Mouse (Mus musculus) lung, embryonic 14.5 days (tissue): ENCODE measurements around the gene Oasl1. TPM values are rescaled to one million over a fixed set of nuclear protein-coding genes. Genes with fewer than 3 reads are reported as not detected.
A peak's percentile ranks its signal among the peaks of the same experiment; 100 is the strongest.

Experiments used
- ATAC-seq: fragments of 200-750 bp; cut with Nextera tagmentation; 2 replicates; pipeline ENCODE4 v1.8.0; 2017; ENCODE audit warnings: mild to moderate bottlenecking, moderate TSS enrichment, moderate library complexity; ENCODE audit not compliant: insufficient read depth
- DNase-seq: peaks from one replicate; pipeline ENCODE4 v3.0.0-alpha.2; 2015
- H3K27ac ChIP-seq: fragments of 300-500 bp; sonication (generic); 2 replicates; pipeline ENCODE4 v1.5.1; 2014; ENCODE audit warnings: low read depth, mild to moderate bottlenecking, moderate library complexity
- H3K27me3 ChIP-seq: fragments of 300-500 bp; sonication (generic); 2 replicates; pipeline ENCODE4 v1.6.1; 2014; ENCODE audit warnings: low read length, control low read depth; ENCODE audit not compliant: insufficient read depth
- H3K36me3 ChIP-seq: fragments of 300-500 bp; sonication (generic); 2 replicates; pipeline ENCODE4 v1.6.1; 2014; ENCODE audit warnings: control low read depth; ENCODE audit not compliant: insufficient read depth
- H3K4me1 ChIP-seq: fragments of 300-500 bp; sonication (generic); 2 replicates; pipeline ENCODE4 v1.6.1; 2014; ENCODE audit warnings: antibody characterized with exemption, control low read depth; ENCODE audit not compliant: insufficient read depth
- H3K4me2 ChIP-seq: fragments of 300-500 bp; sonication (generic); 2 replicates; pipeline ENCODE4 v1.6.1; 2014; ENCODE audit warnings: mild to moderate bottlenecking
- H3K4me3 ChIP-seq: fragments of 300-500 bp; sonication (generic); 2 replicates; pipeline ENCODE4 v1.5.1; 2014; ENCODE audit warnings: low read depth, low read length
- H3K9ac ChIP-seq: fragments of 300-500 bp; sonication (generic); 2 replicates; pipeline ENCODE4 v1.6.1; 2014
- H3K9me3 ChIP-seq: fragments of 300-500 bp; sonication (generic); 2 replicates; pipeline ENCODE4 v1.6.1; 2016; ENCODE audit warnings: low read depth, low read length, control low read depth
- CTCF ChIP-seq: IDR thresholded peaks from 2 replicates; pipeline ENCODE4 v1.5.1; 2016; ENCODE audit warnings: antibody characterized with exemption, low read depth
- WGBS: fragments of 180-500 bp; shearing (Covaris S2); extraction: QIAGEN DNeasy Blood & Tissue Kit; methylation state at CpG from one replicate; pipeline ENCODE4 v1.1.7; 2014; 5-methylcytosine and 5-hydroxymethylcytosine counted together
- polyA plus RNA-seq: library from polyadenylated mRNA; unstranded; fragments of >200 nt; fragmentation: Nextera tagmentation; extraction: Ambion mirVana; gene quantifications from 2 replicates; pipeline ENCODE4 v1.2.1, GENCODE M21; 2014

Gene Oasl1
- polyA plus RNA-seq, 1 experiment from 2014 or later = 0.50 TPM

- Histone ChIP-seq H3K36me3 (no peaks in the 10 kb centered on the region), H3K4me2 (no peak overlapping the region), H3K27me3 (no peaks in the 10 kb centered on the region), H3K27ac (no peak overlapping the region), H3K9me3 (no peaks in the 10 kb centered on the region), H3K4me1 (no peaks in the 10 kb centered on the region), H3K4me3 (no peak overlapping the region), H3K9ac (no peak overlapping the region)
- TF ChIP-seq CTCF = no peak
- WGBS = 69% methylated on average over 2 of the region's 2 CpGs
- no peak for ATAC-seq
- no peak for DNase-seq
These were observed 34.0 kb upstream of the Oasl1 start for GRCm38 (mm10) chr5:114888995-114889394.

- no peak overlapping the region for H3K27ac ChIP-seq
- no peak overlapping the region for H3K9ac ChIP-seq
- H3K4me1 ChIP-seq = no peaks in the 10 kb centered on the region
- DNase-seq (no peak), ATAC-seq (no peak)
- H3K4me2 ChIP-seq = no peak overlapping the region
- no peaks in the 10 kb centered on the region for H3K27me3 ChIP-seq
- no peaks in the 10 kb centered on the region for H3K9me3 ChIP-seq
- H3K36me3 ChIP-seq = no peaks in the 10 kb centered on the region
- no peak overlapping the region for H3K4me3 ChIP-seq
- WGBS = 76% methylated on average over 4 of the region's 4 CpGs
- TF ChIP-seq CTCF = no peak
These were observed 27.5 kb upstream of the Oasl1 start for GRCm38 (mm10) chr5:114895542-114895941.

DNA sequence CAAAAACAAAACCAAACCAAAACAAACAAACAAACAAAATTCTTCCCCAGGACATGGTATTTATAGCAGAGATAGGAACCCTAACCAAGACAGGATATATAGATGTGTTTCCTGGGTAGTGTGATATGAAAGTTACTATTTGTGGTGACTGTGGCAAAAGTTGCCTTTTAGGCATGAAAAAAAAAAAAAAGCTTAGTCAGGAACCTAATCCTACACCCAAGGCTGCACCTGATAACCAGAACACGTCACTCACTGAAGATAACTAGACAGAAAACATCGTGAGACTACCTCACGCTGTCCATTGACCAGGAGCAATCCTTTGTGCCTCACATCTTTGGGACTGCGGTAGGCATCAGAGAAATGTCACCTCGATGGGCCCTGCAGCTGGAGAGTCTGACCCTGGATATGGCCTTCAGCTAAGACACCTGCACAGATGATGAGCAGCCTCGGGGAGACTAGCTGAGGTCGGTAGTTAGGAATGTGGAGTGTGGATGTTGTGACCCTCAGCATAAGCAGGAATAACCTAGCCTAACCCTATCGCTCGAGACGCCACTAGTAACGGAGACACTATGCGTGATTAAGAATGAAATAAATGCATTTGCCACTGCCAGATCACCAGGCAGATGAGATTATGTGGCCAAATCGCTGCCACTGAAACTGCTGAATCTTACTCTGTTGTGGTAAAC lies 26.2 kb upstream of the Oasl1 start, which contains the start of gene Oasl2:
Gene Oasl2 (plus strand): TSS at position 249 of the 686 bp plus-strand sequence.
- no peaks in the 10 kb centered on the region for H3K9me3 ChIP-seq
- 0 out of 2 replicates have a peak within 1 kb of the TSS, but pooled peaks have one; percentile 11 for H3K9ac ChIP-seq
- H3K27me3 ChIP-seq = no peaks in the 10 kb centered on the region
- ATAC-seq (no peak), DNase-seq (no peak)
- no peaks in the 10 kb centered on the region for H3K36me3 ChIP-seq
- no peaks in the 10 kb centered on the region for H3K4me1 ChIP-seq
- 55% methylated on average over 13 of the region's 13 CpGs for WGBS
- H3K4me3 ChIP-seq = peak within 1 kb of the TSS; percentile 19
- H3K4me2 ChIP-seq = peak within 1 kb of the TSS; percentile 47
- H3K27ac ChIP-seq = no peak within 1 kb of the TSS
- TF ChIP-seq CTCF = no peak

- ATAC-seq (no peak), DNase-seq (peak; percentile 37)
- Histone ChIP-seq H3K4me2 (peak overlapping the region; percentile 47), H3K4me3 (peak overlapping the region; percentile 19), H3K27me3 (no peaks in the 10 kb centered on the region), H3K36me3 (no peaks in the 10 kb centered on the region), H3K27ac (no peak overlapping the region), H3K9me3 (no peaks in the 10 kb centered on the region), H3K4me1 (no peaks in the 10 kb centered on the region), H3K9ac (0 out of 2 replicates have a peak overlapping the region, but pooled peaks have one; percentile 11)
- WGBS = 10% methylated on average over 7 of the region's 7 CpGs
- no peak for TF ChIP-seq CTCF
These were observed 25.7 kb upstream of the Oasl1 start for GRCm38 (mm10) chr5:114897374-114897793.

GRCm38 (mm10) chr5:114898857-114899256 lies 24.2 kb upstream of the Oasl1 start:
- H3K36me3 ChIP-seq = no peaks in the 10 kb centered on the region
- TF ChIP-seq CTCF = no peak
- H3K27ac ChIP-seq = no peak overlapping the region
- no peaks in the 10 kb centered on the region for H3K9me3 ChIP-seq
- WGBS = 68% methylated on average over 7 of the region's 7 CpGs
- DNase-seq (no peak), ATAC-seq (no peak)
- H3K4me2 ChIP-seq = no peak overlapping the region
- no peaks in the 10 kb centered on the region for H3K27me3 ChIP-seq
- H3K4me1 ChIP-seq = no peaks in the 10 kb centered on the region
- H3K4me3 ChIP-seq = no peak overlapping the region
- no peak overlapping the region for H3K9ac ChIP-seq

DNA sequence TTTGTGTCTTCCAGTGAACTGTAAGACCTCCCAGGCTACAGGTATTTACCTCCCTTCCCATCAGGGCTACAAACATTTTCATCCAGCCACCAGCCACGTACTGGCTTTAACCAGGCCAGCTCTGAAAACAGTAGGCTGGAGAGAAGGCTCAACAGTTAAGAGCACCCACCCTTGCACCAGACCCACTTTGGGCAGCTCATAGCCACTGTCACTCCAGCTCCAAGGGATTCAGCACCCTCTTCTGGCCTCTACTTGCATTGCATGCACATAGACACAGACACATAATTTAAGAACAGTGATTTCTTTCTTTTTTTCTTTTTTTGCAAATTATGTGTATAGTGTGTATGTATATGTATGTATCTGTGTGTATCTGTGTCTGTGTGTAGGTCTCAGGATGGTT lies 20.6 kb upstream of the Oasl1 start:
- Histone ChIP-seq H3K27ac (no peak overlapping the region), H3K4me1 (no peaks in the 10 kb centered on the region), H3K4me3 (no peak overlapping the region), H3K27me3 (no peaks in the 10 kb centered on the region), H3K9ac (no peak overlapping the region), H3K36me3 (no peaks in the 10 kb centered on the region), H3K4me2 (no peak overlapping the region), H3K9me3 (no peaks in the 10 kb centered on the region)
- WGBS = 17% methylated on average over 1 of the region's 1 CpGs
- peak; percentile 77 for TF ChIP-seq CTCF
- no peak for ATAC-seq
- DNase-seq = peak; percentile 75

DNA sequence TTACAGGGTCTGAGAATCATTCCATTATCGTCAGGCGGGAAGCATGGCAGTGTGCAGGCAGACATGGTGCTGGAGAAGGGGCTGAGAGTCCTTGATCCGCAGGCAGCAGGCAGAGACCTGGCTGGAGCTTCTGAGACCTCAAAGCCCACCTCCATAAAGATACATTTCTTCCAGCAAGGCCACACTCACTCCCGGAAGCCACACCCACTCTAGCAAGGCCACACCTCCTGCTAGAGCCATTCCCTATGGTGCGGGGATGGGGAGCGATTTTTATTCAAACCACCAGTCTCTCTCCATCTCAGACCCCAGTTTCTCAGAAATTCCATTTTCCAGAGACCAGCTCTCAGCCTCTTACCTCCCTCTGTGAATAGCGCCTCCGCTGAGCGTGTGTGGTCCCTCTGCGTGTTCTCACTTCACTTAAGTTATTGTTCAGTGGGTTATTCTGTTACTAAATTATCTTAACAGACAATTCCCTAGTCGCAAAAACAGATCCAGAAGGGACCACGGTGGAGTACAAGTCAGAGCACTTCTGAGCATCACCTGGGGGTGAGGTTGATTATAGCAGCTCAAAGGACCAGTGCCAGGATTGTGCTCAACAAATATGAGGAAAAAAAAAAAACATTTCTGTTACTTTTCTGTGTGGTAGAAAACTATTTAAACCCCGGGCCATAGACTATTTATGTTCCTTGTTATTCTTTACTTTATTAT lies 14.3 kb upstream of the Oasl1 start:
- 0 out of 2 replicates have a peak overlapping the region, but pooled peaks have one; percentile 20 for H3K4me2 ChIP-seq
- TF ChIP-seq CTCF = no peak
- no peaks in the 10 kb centered on the region for H3K27me3 ChIP-seq

More for the DNA sequence above, 14.3 kb upstream of the Oasl1 start:
- no peak overlapping the region for H3K4me3 ChIP-seq
- WGBS = 48% methylated on average over 13 of the region's 13 CpGs
- ATAC-seq (no peak), DNase-seq (no peak)
- no peak overlapping the region for H3K27ac ChIP-seq
- no peaks in the 10 kb centered on the region for H3K9me3 ChIP-seq
- H3K9ac ChIP-seq = no peak overlapping the region
- no peaks in the 10 kb centered on the region for H3K4me1 ChIP-seq
- no peaks in the 10 kb centered on the region for H3K36me3 ChIP-seq
